Mouse (Mus musculus) forebrain, embryonic 15.5 days (tissue): ENCODE measurements around the gene Hebp2. TPM values are rescaled to one million over a fixed set of nuclear protein-coding genes. Genes with fewer than 3 reads are reported as not detected.

Source experiments
- ATAC-seq: fragments of 200-750 bp; cut with Nextera tagmentation; replicated peaks from 2 replicates; pipeline ENCODE4 v1.8.0; 2017; ENCODE audit warnings: mild to moderate bottlenecking, moderate TSS enrichment, moderate library complexity
- H3K27ac ChIP-seq: fragments of 300-500 bp; sonication (generic); replicated peaks from 2 replicates; pipeline ENCODE4 v1.5.1; 2015; ENCODE audit warnings: mild to moderate bottlenecking, inconsistent platforms
- H3K27me3 ChIP-seq: fragments of 300-500 bp; sonication (generic); 2 replicates; pipeline ENCODE4 v1.6.1; 2015; ENCODE audit warnings: inconsistent platforms
- H3K36me3 ChIP-seq: fragments of 300-500 bp; sonication (generic); 2 replicates; pipeline ENCODE4 v1.6.1; 2015; ENCODE audit warnings: mild to moderate bottlenecking, inconsistent platforms
- H3K4me1 ChIP-seq: fragments of 300-500 bp; sonication (generic); 2 replicates; pipeline ENCODE4 v1.6.1; 2015; ENCODE audit warnings: inconsistent platforms
- H3K4me2 ChIP-seq: fragments of 300-500 bp; sonication (generic); replicated peaks from 2 replicates; pipeline ENCODE4 v1.6.1; 2015; ENCODE audit warnings: mild to moderate bottlenecking, inconsistent platforms
- H3K4me3 ChIP-seq: fragments of 300-500 bp; sonication (generic); 2 replicates; pipeline ENCODE4 v1.5.1; 2015; ENCODE audit warnings: mild to moderate bottlenecking, inconsistent platforms
- H3K9ac ChIP-seq: fragments of 300-500 bp; sonication (generic); replicated peaks from 2 replicates; pipeline ENCODE4 v1.6.1; 2015; ENCODE audit warnings: mild to moderate bottlenecking, inconsistent platforms
- H3K9me3 ChIP-seq: fragments of 300-500 bp; sonication (generic); 2 replicates; pipeline ENCODE4 v1.6.1; 2016; ENCODE audit warnings: inconsistent platforms
- WGBS: fragments of 180-500 bp; shearing (Covaris S2); methylation state at CpG from one replicate; pipeline ENCODE4 v1.1.7; 2015; ENCODE audit warnings: mixed read lengths; 5-methylcytosine and 5-hydroxymethylcytosine counted together
- polyA plus RNA-seq: library from polyadenylated mRNA; unstranded; fragments of >200 nt; fragmentation: Nextera tagmentation; extraction: Ambion mirVana; gene quantifications from 2 replicates; pipeline ENCODE4 v1.2.1, GENCODE M21; 2015

The Hebp2 gene
- polyA plus RNA-seq, 1 experiment from 2014 or later: 6.5 TPM

GRCm38 (mm10) chr10:18507869-18508473, 37.9 kb downstream of the Hebp2 start:
- 72% methylated on average over 2 of the region's 2 CpGs for WGBS
- Histone ChIP-seq H3K9me3 (no peaks in the 10 kb centered on the region), H3K27ac (no peak overlapping the region), H3K4me1 (peaks cover 38% of the 10 kb centered on the region), H3K4me2 (no peak overlapping the region), H3K27me3 (no peaks in the 10 kb centered on the region), H3K4me3 (no peak overlapping the region), H3K9ac (no peak overlapping the region), H3K36me3 (no peaks in the 10 kb centered on the region)
- no peak for ATAC-seq

- Histone ChIP-seq H3K9ac (no peak overlapping the region), H3K4me1 (peaks cover 38% of the 10 kb centered on the region), H3K4me2 (no peak overlapping the region), H3K9me3 (no peaks in the 10 kb centered on the region), H3K27me3 (no peaks in the 10 kb centered on the region), H3K27ac (peak overlapping the region; percentile 5; the same call in 1 of the 2 replicates), H3K36me3 (no peaks in the 10 kb centered on the region), H3K4me3 (no peak overlapping the region)
- 27% methylated on average over 6 of the region's 6 CpGs for WGBS
- ATAC-seq: peak; percentile 29; the same call in 1 of the 2 replicates
Measured at GRCm38 (mm10) chr10:18506501-18506946, 39.4 kb downstream of the Hebp2 start.

DNA sequence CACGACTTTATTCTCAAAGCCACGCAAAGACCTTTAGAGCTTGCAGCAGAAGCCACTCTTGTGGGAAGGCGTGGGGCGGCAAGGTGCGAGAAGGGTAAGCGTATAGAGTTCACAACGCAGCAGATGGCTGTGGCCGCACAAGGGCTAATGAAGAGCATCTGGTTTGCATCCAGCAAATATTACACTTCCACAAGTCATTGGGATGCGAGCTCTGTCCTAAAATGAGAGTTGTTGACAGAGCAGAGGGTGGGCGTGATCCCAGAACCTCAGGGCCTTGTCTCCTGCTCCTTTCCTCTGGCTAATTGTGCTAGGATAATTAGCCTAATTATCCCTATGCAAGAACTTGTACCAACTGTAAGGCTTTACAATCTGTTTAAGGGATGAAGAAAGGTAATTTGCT, 40.2 kb downstream of the Hebp2 start:
- Histone ChIP-seq H3K9ac (no peak overlapping the region), H3K4me3 (no peak overlapping the region), H3K36me3 (no peaks in the 10 kb centered on the region), H3K4me1 (peaks cover 38% of the 10 kb centered on the region), H3K27ac (peak overlapping the region; percentile 61), H3K27me3 (no peaks in the 10 kb centered on the region), H3K4me2 (no peak overlapping the region), H3K9me3 (no peaks in the 10 kb centered on the region)
- 25% methylated on average over 10 of the region's 10 CpGs for WGBS
- peak; percentile 83 for ATAC-seq

DNA sequence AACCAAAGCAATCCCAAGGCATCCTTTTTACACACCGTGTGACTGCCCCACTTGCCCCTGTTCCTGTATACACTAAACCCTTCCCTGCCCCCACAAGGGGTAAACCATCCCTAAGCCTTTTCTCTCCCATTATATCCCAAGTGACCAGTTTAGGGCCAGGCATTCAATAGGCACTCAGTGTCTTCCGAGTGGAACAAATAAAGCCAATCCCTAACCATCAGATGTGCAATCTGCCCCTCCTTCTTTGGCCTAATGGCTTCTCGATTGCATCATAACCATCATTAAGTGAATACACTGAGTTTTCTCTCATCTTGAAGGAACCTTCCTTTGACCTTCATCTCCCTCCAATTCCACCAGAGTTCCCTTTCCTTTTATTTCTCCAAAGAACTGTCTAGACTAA, 43.9 kb downstream of the Hebp2 start:
- WGBS: 57% methylated on average over 3 of the region's 3 CpGs
- Histone ChIP-seq H3K4me1 (peaks cover 22% of the 10 kb centered on the region), H3K27me3 (no peaks in the 10 kb centered on the region), H3K4me2 (no peak overlapping the region), H3K27ac (no peak overlapping the region), H3K9me3 (no peaks in the 10 kb centered on the region), H3K36me3 (no peaks in the 10 kb centered on the region), H3K9ac (no peak overlapping the region), H3K4me3 (no peak overlapping the region)
- ATAC-seq: no peak

- 71% methylated on average over 7 of the region's 7 CpGs for WGBS
- no peaks in the 10 kb centered on the region for H3K9me3 ChIP-seq
- no peak overlapping the region for H3K4me3 ChIP-seq
- no peaks in the 10 kb centered on the region for H3K27me3 ChIP-seq
- no peak for ATAC-seq
- H3K4me1 ChIP-seq: 0 out of 2 replicates have a peak, but pooled peaks cover 3% of the 10 kb centered on the region
- H3K27ac ChIP-seq: no peak overlapping the region
- no peaks in the 10 kb centered on the region for H3K36me3 ChIP-seq
- no peak overlapping the region for H3K4me2 ChIP-seq
- no peak overlapping the region for H3K9ac ChIP-seq
Measured at GRCm38 (mm10) chr10:18497066-18497465, 48.8 kb downstream of the Hebp2 start.

DNA sequence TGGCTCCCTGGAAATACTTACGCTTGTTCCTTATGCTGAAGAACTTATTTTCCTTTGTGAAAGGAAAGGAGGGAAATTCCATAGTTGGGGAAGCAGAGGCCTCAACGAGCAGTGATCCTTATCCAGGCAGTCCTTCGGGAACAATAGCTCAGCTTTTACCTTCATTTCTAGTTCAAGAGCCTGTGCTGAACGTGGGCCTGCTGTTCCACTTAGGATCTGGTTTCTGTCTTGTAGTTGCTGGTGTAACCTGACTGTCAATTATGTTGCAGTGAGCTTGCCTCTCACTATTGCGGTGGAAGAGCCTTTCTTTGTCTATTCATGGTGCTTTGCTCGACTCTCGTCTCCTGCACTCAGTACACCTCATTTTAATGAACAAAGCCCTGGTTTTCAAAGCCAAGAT, 51.6 kb downstream of the Hebp2 start:
- 30% methylated on average over 7 of the region's 7 CpGs for WGBS
- Histone ChIP-seq H3K27ac (peak overlapping the region; percentile 14; the same call in 1 of the 2 replicates), H3K9me3 (no peaks in the 10 kb centered on the region), H3K9ac (no peak overlapping the region), H3K36me3 (no peaks in the 10 kb centered on the region), H3K27me3 (no peaks in the 10 kb centered on the region), H3K4me2 (no peak overlapping the region), H3K4me1 (0 out of 2 replicates have a peak, but pooled peaks cover 3% of the 10 kb centered on the region), H3K4me3 (no peak overlapping the region)
- ATAC-seq: no peak

- Histone ChIP-seq H3K9me3 (no peaks in the 10 kb centered on the region), H3K36me3 (no peaks in the 10 kb centered on the region), H3K4me3 (no peak overlapping the region), H3K4me1 (0 out of 2 replicates have a peak, but pooled peaks cover 3% of the 10 kb centered on the region), H3K27ac (no peak overlapping the region), H3K9ac (no peak overlapping the region), H3K27me3 (no peaks in the 10 kb centered on the region), H3K4me2 (no peak overlapping the region)
- no peak for ATAC-seq
- WGBS: 94% methylated on average over 11 of the region's 11 CpGs
Measured at GRCm38 (mm10) chr10:18493010-18493894, 52.6 kb downstream of the Hebp2 start.

GRCm38 (mm10) chr10:18491952-18492351, 53.9 kb downstream of the Hebp2 start:
- Histone ChIP-seq H3K4me3 (no peak overlapping the region), H3K27me3 (no peaks in the 10 kb centered on the region), H3K36me3 (no peaks in the 10 kb centered on the region), H3K27ac (no peak overlapping the region), H3K4me2 (no peak overlapping the region), H3K9me3 (no peaks in the 10 kb centered on the region), H3K4me1 (0 out of 2 replicates have a peak, but pooled peaks cover under 1% of the 10 kb centered on the region), H3K9ac (no peak overlapping the region)
- ATAC-seq: no peak
- WGBS: 86% methylated on average over 4 of the region's 4 CpGs

- no peaks in the 10 kb centered on the region for H3K9me3 ChIP-seq
- ATAC-seq: no peak
- no peak overlapping the region for H3K4me2 ChIP-seq
- no peak overlapping the region for H3K4me3 ChIP-seq
- H3K36me3 ChIP-seq: no peaks in the 10 kb centered on the region
- H3K9ac ChIP-seq: no peak overlapping the region
- H3K27me3 ChIP-seq: no peaks in the 10 kb centered on the region
- no peak overlapping the region for H3K27ac ChIP-seq
- 94% methylated on average over 10 of the region's 10 CpGs for WGBS
- no peaks in the 10 kb centered on the region for H3K4me1 ChIP-seq
Measured at GRCm38 (mm10) chr10:18489936-18490335, 55.9 kb downstream of the Hebp2 start.

Other genes with a start within 250 kb of the Hebp2 start
- 16.6 and 17.9 TPM in 2 replicates for gene Nhsl1, start 227.1 kb downstream of the Hebp2 start, polyA plus RNA-seq
- 5.0 TPM in 2 replicates for gene Arfgef3, start 197.9 kb upstream of the Hebp2 start, polyA plus RNA-seq
- 0.19 and 0.23 TPM in 2 replicates for gene Gm4922, start 240.7 kb upstream of the Hebp2 start, polyA plus RNA-seq